Comparison of ENCODE assay signal across 14 mouse cellular contexts in the genomic region with DNA sequence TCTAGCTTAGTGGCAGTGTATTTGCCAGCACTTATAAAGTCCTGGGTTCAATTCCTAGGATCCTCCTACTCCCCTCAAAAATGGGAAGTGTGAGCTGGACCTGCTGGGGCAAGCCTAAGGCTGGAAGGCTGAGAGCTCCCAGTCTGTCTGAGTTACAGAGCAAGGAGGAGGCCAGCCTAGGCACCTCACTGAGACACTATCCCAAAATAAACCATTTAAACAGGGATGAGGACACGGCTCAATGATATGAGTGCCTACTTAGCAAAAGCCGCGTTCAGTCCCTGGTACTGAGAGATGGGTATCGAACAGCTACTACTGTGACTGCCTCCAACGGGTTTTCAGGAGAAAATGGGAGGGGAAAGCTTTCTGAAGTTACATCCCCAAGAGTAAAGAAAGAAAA. TPM values are rescaled to one million over a fixed set of nuclear protein-coding genes. Genes with fewer than 3 reads are reported as not detected.
DNase-seq lines count a peak whose midpoint lies in the region; ATAC-seq and TF ChIP-seq lines count a peak whose summit lies in the region.
"Had no signal": no experiment of that assay in that cellular context is flagged by ENCODE, and none has a peak within 500 bp of the region (broad histone marks: within the 10 kb centered on the region; RNA-seq: fewer than 3 reads in every experiment).

No protein-coding gene starts in this region.

- 0 out of 2 replicates have a peak overlapping the region, but pooled peaks have one; percentile 17 for H3K27ac ChIP-seq in hindbrain, embryonic 12.5 days
- no peak overlapping the region for H3K27ac ChIP-seq in hindbrain, embryonic 11.5 days (ENCODE audit: low read depth, low read length)
- H3K27ac ChIP-seq in bone marrow macrophage, adult 2 months (ENCODE audit: insufficient read depth, low read depth, low read length), result peak overlapping the region; percentile 58
- 0 out of 2 replicates have a peak overlapping the region, but pooled peaks have one; percentile 69 for H3K27ac ChIP-seq in hindbrain, embryonic 15.5 days (replicated peaks)
- H3K27ac ChIP-seq: midbrain, embryonic 12.5 days had no signal

- TF ChIP-seq POLR2A in bone marrow macrophage, adult 2 months (IDR thresholded peaks at IDR 0.05; ENCODE audit: borderline replicate concordance, low read depth, low read length), result no peak

- WGBS in hindbrain, embryonic 12.5 days, result 80% methylated on average over 5 of the region's 5 CpGs
- 84% methylated on average over 5 of the region's 5 CpGs for WGBS in hindbrain, embryonic 11.5 days
- WGBS in hindbrain, embryonic 15.5 days, result 55% methylated on average over 5 of the region's 5 CpGs

- H3K27me3 ChIP-seq in hindbrain, embryonic 12.5 days, result no peaks in the 10 kb centered on the region
- H3K27me3 ChIP-seq in hindbrain, embryonic 11.5 days (ENCODE audit: control insufficient read depth, insufficient read depth, low read length), result no peaks in the 10 kb centered on the region
- no peaks in the 10 kb centered on the region for H3K27me3 ChIP-seq in hindbrain, embryonic 15.5 days
- H3K27me3 ChIP-seq: liver, embryonic 15.5 days; midbrain, embryonic 12.5 days had no signal

- H3K36me3 ChIP-seq in hindbrain, embryonic 12.5 days, result no peaks in the 10 kb centered on the region
- no peaks in the 10 kb centered on the region for H3K36me3 ChIP-seq in hindbrain, embryonic 11.5 days (ENCODE audit: control insufficient read depth, insufficient read depth, low read length)
- H3K36me3 ChIP-seq in hindbrain, embryonic 15.5 days, result no peaks in the 10 kb centered on the region
- H3K36me3 ChIP-seq: liver, embryonic 15.5 days; midbrain, embryonic 12.5 days had no signal

- no peak for DNase-seq in frontal cortex, adult 2 months (ENCODE audit: extremely low spot score in 1 of 2, low spot score in 1 of 2)
- no peak for DNase-seq in hindbrain, embryonic 11.5 days (ENCODE audit: low spot score)
- no peak for DNase-seq in layer of hippocampus, postnatal 14 days (ENCODE audit: low spot score in 2 of 2)
- DNase-seq in urinary bladder, postnatal 10 days (ENCODE audit: low spot score), result no peak
- DNase-seq: cerebellum, postnatal 36 days; kidney, postnatal 10 days; spleen, adult 18-20 months had no signal

- no peak overlapping the region for H3K4me3 ChIP-seq in hindbrain, embryonic 12.5 days
- no peak overlapping the region for H3K4me3 ChIP-seq in hindbrain, embryonic 11.5 days (ENCODE audit: low read depth, low read length)
- no peak overlapping the region for H3K4me3 ChIP-seq in bone marrow macrophage, adult 2 months (ENCODE audit: insufficient read depth, low read length)
- H3K4me3 ChIP-seq in hindbrain, embryonic 15.5 days, result no peak overlapping the region
- H3K4me3 ChIP-seq: erythroblast, embryonic 14.5 days; liver, embryonic 15.5 days; midbrain, embryonic 12.5 days had no signal

- no peak overlapping the region for H3K9ac ChIP-seq in hindbrain, embryonic 12.5 days
- no peak overlapping the region for H3K9ac ChIP-seq in hindbrain, embryonic 11.5 days (ENCODE audit: low read depth, low read length)
- H3K9ac ChIP-seq in hindbrain, embryonic 15.5 days, result no peak overlapping the region
- H3K9ac ChIP-seq: liver, embryonic 15.5 days had no signal

- H3K4me2 ChIP-seq in hindbrain, embryonic 12.5 days (replicated peaks), result no peak overlapping the region
- H3K4me2 ChIP-seq in hindbrain, embryonic 11.5 days (replicated peaks; ENCODE audit: low read depth, low read length), result no peak overlapping the region
- no peak overlapping the region for H3K4me2 ChIP-seq in hindbrain, embryonic 15.5 days
- H3K4me2 ChIP-seq: liver, embryonic 15.5 days; midbrain, embryonic 12.5 days had no signal

- H3K9me3 ChIP-seq in hindbrain, embryonic 12.5 days (replicated peaks), result no peaks in the 10 kb centered on the region
- H3K9me3 ChIP-seq in hindbrain, embryonic 11.5 days (ENCODE audit: control insufficient read depth, low read length), result no peaks in the 10 kb centered on the region
- H3K9me3 ChIP-seq in hindbrain, embryonic 15.5 days, result no peaks in the 10 kb centered on the region
- H3K9me3 ChIP-seq: liver, embryonic 15.5 days; midbrain, embryonic 12.5 days had no signal

- TF ChIP-seq CTCF in bone marrow macrophage, adult 2 months (IDR thresholded peaks at IDR 0.05; ENCODE audit: low read depth, low read length), result no peak

- H3K4me1 ChIP-seq in hindbrain, embryonic 12.5 days, result peaks cover 31% of the 10 kb centered on the region
- no peaks in the 10 kb centered on the region for H3K4me1 ChIP-seq in hindbrain, embryonic 11.5 days (replicated peaks; ENCODE audit: control insufficient read depth, insufficient read depth, low read length)
- H3K4me1 ChIP-seq in bone marrow macrophage, adult 2 months (ENCODE audit: control insufficient read depth, insufficient read depth, low read length), result peaks cover 60% of the 10 kb centered on the region
- H3K4me1 ChIP-seq in hindbrain, embryonic 15.5 days (replicated peaks), result peaks cover 56% of the 10 kb centered on the region

- ATAC-seq in frontal cortex, adult (ENCODE audit: low TSS enrichment), result peak; percentile 44; the same call in 1 of the 2 replicates
- no peak for ATAC-seq in hindbrain, embryonic 12.5 days (ENCODE audit: low FRiP score)
- no peak for ATAC-seq in hindbrain, embryonic 11.5 days (ENCODE audit: low FRiP score)
- ATAC-seq in hindbrain, embryonic 15.5 days (ENCODE audit: low FRiP score, low read depth), result no peak

RNA-seq across cellular contexts. Expression of a gene that starts 33.8 kb away (rescaled TPM):
- 15.9 and 16.8 TPM in 2 replicates for polyA plus RNA-seq in frontal cortex, adult 2 months (2012; rRNA removed)
- 13.8 and 15.3 TPM in 2 replicates for polyA plus RNA-seq in hindbrain, embryonic 12.5 days (2016; fragmentation: Nextera tagmentation; extraction: Ambion mirVana)
- polyA plus RNA-seq in hindbrain, embryonic 11.5 days (2014; fragmentation: Nextera tagmentation; extraction: Ambion mirVana), result 9.9 and 11.1 TPM in 2 replicates
- polyA plus RNA-seq in bone marrow macrophage, adult 2 months (2012; ENCODE audit: insufficient read depth, insufficient read length, missing spikeins), result 14.6 and 16.7 TPM in 2 replicates
- polyA plus RNA-seq in hindbrain, embryonic 15.5 days (2015; fragmentation: Nextera tagmentation; extraction: Ambion mirVana), result 16.7 and 17.7 TPM in 2 replicates
- total RNA-seq in layer of hippocampus, postnatal 14 days (2021), result 10 to 100 TPM; 20.9 to 21.7 TPM
